In the genomic region with DNA sequence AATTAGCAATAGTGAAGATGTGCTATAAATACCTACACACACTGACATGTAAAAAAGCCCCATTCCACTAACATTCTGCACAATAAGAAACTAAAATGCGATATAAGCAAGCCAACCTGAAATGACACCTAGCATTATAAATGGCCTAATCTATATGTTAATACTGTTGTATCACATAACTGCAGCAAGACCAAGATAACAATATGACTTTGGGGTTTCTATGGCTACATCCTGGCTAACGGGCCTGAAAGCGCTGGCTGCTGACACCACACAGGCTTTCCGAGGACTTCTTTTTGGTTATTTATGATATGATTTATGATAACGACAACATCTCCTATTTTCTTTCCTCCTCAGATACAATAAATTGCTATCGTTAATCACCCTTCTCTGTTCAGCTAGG, we compare ENCODE assay signal across 13 mouse cellular contexts.
"Had no signal": no experiment of that assay in that cellular context is flagged by ENCODE, and none has a peak within 500 bp of the region (broad histone marks: within the 10 kb centered on the region; RNA-seq: fewer than 3 reads in every experiment).

No protein-coding gene starts in this region.

- H3K9me3 ChIP-seq: intestine, embryonic 15.5 days; limb, embryonic 10.5 days; liver, embryonic 15.5 days; megakaryocyte, embryonic 14.5 days had no signal

- H3K9ac ChIP-seq: intestine, embryonic 15.5 days; liver, embryonic 15.5 days had no signal

- H3K4me1 ChIP-seq: intestine, embryonic 15.5 days had no signal

- H3K4me2 ChIP-seq: intestine, embryonic 15.5 days; liver, embryonic 11.5 days; liver, embryonic 15.5 days had no signal

- H3K36me3 ChIP-seq: intestine, embryonic 15.5 days; limb, embryonic 10.5 days; liver, embryonic 15.5 days had no signal

- H3K27me3 ChIP-seq: intestine, embryonic 15.5 days; liver, embryonic 15.5 days; megakaryocyte, embryonic 14.5 days had no signal

- H3K27ac ChIP-seq: intestine, embryonic 15.5 days; left cerebral cortex, adult 2 months; liver, embryonic 15.5 days; stomach, postnatal 0 days had no signal

- ATAC-seq: intestine, embryonic 15.5 days; lung, postnatal 0 days had no signal

- H3K4me3 ChIP-seq: intestine, embryonic 15.5 days; left cerebral cortex, adult 2 months; limb, embryonic 10.5 days; liver, embryonic 15.5 days; megakaryocyte, embryonic 14.5 days had no signal

- DNase-seq: kidney, adult 18-20 months; kidney, postnatal 14 days; lung, adult 2 months; lung, postnatal 4 days; thymus, postnatal 14 days had no signal
